17 mouse cellular contexts compared by ENCODE assay signal in the genomic region with DNA sequence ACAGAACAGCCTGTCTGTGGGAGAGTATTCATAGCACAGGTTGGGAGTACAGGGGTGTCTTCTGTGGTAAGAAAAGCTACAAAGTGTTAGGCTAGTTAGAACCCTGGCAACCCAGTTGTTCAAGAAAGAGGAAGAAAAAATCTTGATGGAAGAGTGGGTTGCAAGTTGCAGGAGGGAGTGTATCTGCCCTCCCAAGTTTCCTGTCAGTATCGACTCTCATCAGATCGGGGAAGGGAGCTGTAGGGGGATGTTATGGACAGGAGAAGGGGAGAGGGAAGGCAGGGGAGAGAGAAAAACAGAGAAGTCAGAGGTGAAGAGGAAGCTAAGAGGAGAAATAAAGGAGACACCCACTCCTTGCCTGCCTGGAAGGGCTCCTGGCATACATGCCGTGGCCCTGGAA.
"Had no signal": no experiment of that assay in that cellular context is flagged by ENCODE, and none has a peak within 500 bp of the region (broad histone marks: within the 10 kb centered on the region; RNA-seq: fewer than 3 reads in every experiment).

No protein-coding gene starts in this region.

- H3K4me3 ChIP-seq: layer of hippocampus, adult 2 months; limb, embryonic 15.5 days; lung, embryonic 15.5 days; megakaryocyte, embryonic 14.5 days; midbrain, embryonic 10.5 days; midbrain, embryonic 13.5 days had no signal

- ATAC-seq: midbrain, embryonic 13.5 days had no signal

- H3K27me3 ChIP-seq: limb, embryonic 15.5 days; lung, embryonic 15.5 days; megakaryocyte, embryonic 14.5 days; midbrain, embryonic 13.5 days had no signal

- H3K4me2 ChIP-seq: limb, embryonic 15.5 days; lung, embryonic 15.5 days; midbrain, embryonic 13.5 days had no signal

- H3K27ac ChIP-seq: kidney, postnatal 0 days; layer of hippocampus, adult 2 months; limb, embryonic 15.5 days; liver, embryonic 14.5 days; lung, embryonic 15.5 days; midbrain, embryonic 10.5 days; midbrain, embryonic 13.5 days had no signal

- H3K9me3 ChIP-seq: limb, embryonic 15.5 days; lung, embryonic 15.5 days; megakaryocyte, embryonic 14.5 days; midbrain, embryonic 10.5 days; midbrain, embryonic 13.5 days had no signal

- H3K9ac ChIP-seq: limb, embryonic 15.5 days; liver, embryonic 14.5 days; lung, embryonic 15.5 days; midbrain, embryonic 13.5 days had no signal

- DNase-seq: kidney, adult 2 months; kidney, postnatal 25 days; layer of hippocampus, adult 9-11 months; lung, adult 18-20 months; lung, postnatal 10 days; lung, postnatal 36 days; thymus, adult 2 months; thymus, postnatal 14 days; thymus, postnatal 4 days had no signal
